Mouse (Mus musculus) embryonic fibroblast, embryonic 13.5 days (primary cell): ENCODE results near the gene Gm17268. TPM values are rescaled to one million over a fixed set of nuclear protein-coding genes. Genes with fewer than 3 reads are reported as not detected.
A peak's percentile ranks its signal among the peaks of the same experiment; 100 is the strongest.

Experiments used
- H3K27ac ChIP-seq: 2 replicates; pipeline ENCODE4 v1.5.1; 2012; ENCODE audit warnings: low read length, control low read depth, inconsistent platforms; ENCODE audit not compliant: insufficient read depth
- H3K4me1 ChIP-seq: 2 replicates; pipeline ENCODE4 v1.6.1; 2011; ENCODE audit warnings: low read length; ENCODE audit not compliant: control insufficient read depth, insufficient read depth
- H3K4me3 ChIP-seq: 2 replicates; pipeline ENCODE4 v1.5.1; 2011; ENCODE audit warnings: mild to moderate bottlenecking, control low read depth, low read length; ENCODE audit not compliant: insufficient read depth
- CTCF ChIP-seq: IDR thresholded peaks from 2 replicates; pipeline ENCODE4 v1.5.1; 2011; ENCODE audit warnings: mild to moderate bottlenecking, control low read depth, low read length, moderate library complexity, borderline replicate concordance; ENCODE audit not compliant: insufficient read depth
- POLR2A ChIP-seq: IDR thresholded peaks from 2 replicates; pipeline ENCODE4 v1.6.1; 2011; ENCODE audit warnings: low read depth, mild to moderate bottlenecking, control low read depth, low read length, moderate library complexity
- polyA plus RNA-seq: library from polyadenylated mRNA; stranded (reverse); fragments of >200 nt; gene quantifications from 2 replicates; pipeline ENCODE4 v1.2.4, GENCODE M21; 2011; ENCODE audit warnings: low read depth; ENCODE audit not compliant: missing spikeins, insufficient read length

Gene Gm17268
- not detected in 2 replicates for polyA plus RNA-seq

- TF ChIP-seq CTCF (no peak), POLR2A (0 out of 2 replicates have a peak, but pooled peaks have one; percentile 29)
- Histone ChIP-seq H3K4me3 (no peak within 1 kb of the TSS), H3K4me1 (peaks cover 10% of the 10 kb centered on the region), H3K27ac (peak within 1 kb of the TSS; percentile 72)
Measured at GRCm38 (mm10) chr11:82038535-82038934, at the start of gene Gm17268. Gm17268 (minus strand) TSS chr11:82038562.

- no peak overlapping the region for H3K4me3 ChIP-seq
- H3K4me1 ChIP-seq = peaks cover 3% of the 10 kb centered on the region
- TF ChIP-seq CTCF = no peak
- TF ChIP-seq POLR2A = no peak
- no peak overlapping the region for H3K27ac ChIP-seq
Measured at GRCm38 (mm10) chr11:82084360-82084759, 46.0 kb upstream of the Gm17268 start.

GRCm38 (mm10) chr11:82080865-82081264, 42.5 kb upstream of the Gm17268 start:
- TF ChIP-seq CTCF (no peak), POLR2A (no peak)
- H3K4me1 ChIP-seq = peaks cover 3% of the 10 kb centered on the region
- no peak overlapping the region for H3K4me3 ChIP-seq
- H3K27ac ChIP-seq = no peak overlapping the region

GRCm38 (mm10) chr11:82078136-82078730, 39.9 kb upstream of the Gm17268 start:
- TF ChIP-seq POLR2A (no peak), CTCF (no peak)
- peak overlapping the region; percentile 86 for H3K27ac ChIP-seq
- peaks cover 3% of the 10 kb centered on the region for H3K4me1 ChIP-seq
- no peak overlapping the region for H3K4me3 ChIP-seq

GRCm38 (mm10) chr11:82077031-82077430, 38.7 kb upstream of the Gm17268 start:
- H3K4me1 ChIP-seq = peaks cover 3% of the 10 kb centered on the region
- H3K27ac ChIP-seq = no peak overlapping the region
- no peak for TF ChIP-seq POLR2A
- TF ChIP-seq CTCF = no peak
- no peak overlapping the region for H3K4me3 ChIP-seq

- H3K4me3 ChIP-seq = no peak overlapping the region
- TF ChIP-seq POLR2A (no peak), CTCF (no peak)
- no peaks in the 10 kb centered on the region; the same call in 1 of the 2 replicates for H3K4me1 ChIP-seq
Measured at GRCm38 (mm10) chr11:82073686-82074085, 35.3 kb upstream of the Gm17268 start.

GRCm38 (mm10) chr11:82072984-82073383, 34.6 kb upstream of the Gm17268 start:
- Histone ChIP-seq H3K4me1 (no peaks in the 10 kb centered on the region; the same call in 1 of the 2 replicates), H3K4me3 (no peak overlapping the region), H3K27ac (no peak overlapping the region)
- no peak for TF ChIP-seq POLR2A
- no peak for TF ChIP-seq CTCF

More at GRCm38 (mm10) chr11:82073686-82074085, 35.3 kb upstream of the Gm17268 start:
- peak overlapping the region; percentile 2; the same call in 1 of the 2 replicates for H3K27ac ChIP-seq

GRCm38 (mm10) chr11:82072374-82072773, 34.0 kb upstream of the Gm17268 start:
- peaks cover 2% of the 10 kb centered on the region; the same call in 1 of the 2 replicates for H3K4me1 ChIP-seq
- no peak overlapping the region for H3K4me3 ChIP-seq
- H3K27ac ChIP-seq = no peak overlapping the region
- TF ChIP-seq CTCF (no peak), POLR2A (no peak)

- TF ChIP-seq POLR2A = no peak
- no peak for TF ChIP-seq CTCF
- Histone ChIP-seq H3K4me1 (peaks cover 10% of the 10 kb centered on the region; the same call in 1 of the 2 replicates), H3K27ac (no peak overlapping the region), H3K4me3 (no peak overlapping the region)
Measured at GRCm38 (mm10) chr11:82071076-82071475, 32.7 kb upstream of the Gm17268 start.

- TF ChIP-seq CTCF = no peak
- TF ChIP-seq POLR2A = no peak
- Histone ChIP-seq H3K27ac (no peak overlapping the region), H3K4me1 (peaks cover 10% of the 10 kb centered on the region; the same call in 1 of the 2 replicates), H3K4me3 (no peak overlapping the region)
Measured at GRCm38 (mm10) chr11:82066953-82067571, 28.7 kb upstream of the Gm17268 start.
